Mouse (Mus musculus) kidney, postnatal 25 days (tissue): Measurements from ENCODE around the gene Rgs10.
A peak's percentile ranks its signal among the peaks of the same experiment; 100 is the strongest.
"Not testable (repeated sequence)": the region's sequence is repeated elsewhere in the genome, so short reads cannot be mapped to it uniquely, and the experiment has no call there.

Experiments used
- DNase-seq, 2 experiments: peaks; one replicate each; pipeline ENCODE4 v3.0.0; 2021; ENCODE audit warnings: mixed read lengths in 2 of 2

The Rgs10 gene

DNA sequence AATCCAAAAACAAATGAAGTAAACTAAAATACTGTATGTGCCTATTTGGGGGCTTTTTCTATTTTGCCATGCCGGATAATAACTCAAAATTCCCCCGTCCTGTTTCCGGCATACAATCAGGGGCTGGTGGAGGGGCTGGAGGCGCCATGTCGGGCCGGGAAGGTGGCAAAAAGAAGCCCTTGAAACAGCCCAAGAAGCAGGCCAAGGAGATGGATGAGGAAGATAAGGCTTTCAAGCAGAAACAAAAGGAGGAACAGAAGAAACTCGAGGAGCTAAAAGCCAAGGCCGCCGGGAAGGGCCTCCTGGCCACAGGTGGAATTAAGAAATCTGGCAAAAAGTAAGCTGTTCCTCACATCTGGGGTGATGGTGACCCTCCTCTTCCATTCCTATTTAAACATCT lies 78.2 kb downstream of the Rgs10 start:
- not testable (repeated sequence) for DNase-seq

DNA sequence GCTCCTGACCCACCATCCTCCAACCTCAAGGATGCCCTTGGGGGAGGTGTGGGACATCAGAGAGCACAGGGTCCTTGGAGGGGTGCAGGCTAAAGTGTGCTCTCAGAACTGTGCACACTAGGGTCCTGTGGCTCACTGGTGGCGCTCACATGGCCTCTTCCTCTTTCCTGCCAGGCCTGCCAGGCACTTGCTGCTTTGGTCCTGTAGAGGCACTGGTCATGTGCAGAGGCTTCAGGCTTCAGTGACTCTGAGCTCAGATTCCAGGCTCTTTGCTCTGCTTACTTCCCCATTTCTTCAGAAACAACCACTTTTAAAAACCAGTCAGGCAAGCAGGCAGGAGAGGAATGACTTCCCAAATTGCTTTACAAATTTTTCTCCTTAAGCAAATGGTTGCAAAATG lies 85.7 kb downstream of the Rgs10 start:
- DNase-seq = peak; percentile 42 to 74

DNA sequence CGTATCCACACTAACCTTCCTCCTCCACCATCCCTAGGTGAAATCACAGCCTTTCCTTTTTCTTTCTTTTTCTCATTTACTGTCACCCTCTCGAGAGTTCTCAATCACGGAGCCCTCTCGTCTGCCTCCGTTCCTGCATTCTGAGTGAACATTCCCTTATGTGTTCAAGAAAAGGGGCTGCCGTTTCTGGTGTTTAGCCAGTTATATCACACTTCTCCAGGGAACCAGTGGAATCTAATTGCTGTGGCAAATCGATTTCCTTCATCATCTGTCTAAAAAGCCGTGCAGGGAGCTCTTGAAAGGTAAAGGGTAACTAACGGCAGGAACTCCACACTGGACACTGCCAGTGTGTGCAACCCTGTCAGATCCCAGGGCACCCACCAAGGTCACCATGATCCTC lies 87.6 kb downstream of the Rgs10 start:
- no peak for DNase-seq

DNA sequence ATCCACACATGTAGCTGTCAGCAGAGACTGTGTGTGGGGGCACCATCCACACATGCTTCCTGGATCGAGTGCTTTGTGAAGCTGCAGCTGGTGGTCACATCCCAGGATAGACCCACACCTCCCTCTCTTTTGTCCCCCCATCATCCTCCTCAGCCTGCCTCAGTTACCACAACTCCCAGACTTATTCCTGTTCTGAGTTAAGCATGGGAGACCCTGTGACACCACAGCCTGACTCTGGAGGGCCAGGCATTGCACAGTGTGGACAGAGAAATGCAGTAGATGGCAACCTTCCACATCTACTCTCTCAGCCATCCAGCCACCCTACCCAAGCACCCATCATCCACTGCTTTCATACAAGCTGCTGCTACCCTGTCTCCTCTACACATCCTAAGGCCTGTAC lies 93.6 kb downstream of the Rgs10 start:
- no peak for DNase-seq
